ENCODE assay signal across 22 mouse cellular contexts in genomic region chr16:74809154-74809825, GRCm38 (mm10).
"Had no signal": no experiment of that assay in that cellular context is flagged by ENCODE, and none has a peak within 500 bp of the region (broad histone marks: within the 10 kb centered on the region; RNA-seq: fewer than 3 reads in every experiment).

No protein-coding gene starts in this region.

- H3K4me1 ChIP-seq: liver, embryonic 13.5 days; liver, embryonic 15.5 days; lung, embryonic 15.5 days; megakaryocyte, embryonic 14.5 days; neural tube, embryonic 13.5 days; neural tube, embryonic 15.5 days had no signal

- DNase-seq: liver, embryonic 13.5 days; liver, postnatal 0 days; lung, adult 2 months; lung, postnatal 14 days; lung, postnatal 36 days; retina, postnatal 1 day; right cerebral cortex, adult 18-20 months; right cerebral cortex, postnatal 25 days; right cerebral cortex, postnatal 4 days; spleen, adult 18-20 months; thymus, adult 18-20 months; thymus, postnatal 14 days; thymus, postnatal 36 days had no signal

- H3K4me3 ChIP-seq: liver, embryonic 13.5 days; liver, embryonic 15.5 days; lung, embryonic 15.5 days; megakaryocyte, embryonic 14.5 days; myocyte; neural tube, embryonic 13.5 days; neural tube, embryonic 15.5 days had no signal

- H3K9me3 ChIP-seq: liver, embryonic 13.5 days; liver, embryonic 15.5 days; lung, embryonic 15.5 days; megakaryocyte, embryonic 14.5 days; neural tube, embryonic 13.5 days; neural tube, embryonic 15.5 days had no signal

- H3K4me2 ChIP-seq: liver, embryonic 11.5 days; liver, embryonic 13.5 days; liver, embryonic 15.5 days; lung, embryonic 15.5 days; neural tube, embryonic 13.5 days; neural tube, embryonic 15.5 days had no signal

- H3K36me3 ChIP-seq: liver, embryonic 13.5 days; liver, embryonic 15.5 days; lung, embryonic 15.5 days; neural tube, embryonic 13.5 days; neural tube, embryonic 15.5 days had no signal

- H3K9ac ChIP-seq: liver, embryonic 13.5 days; liver, embryonic 15.5 days; liver, postnatal 0 days; lung, embryonic 15.5 days; neural tube, embryonic 13.5 days; neural tube, embryonic 15.5 days had no signal

- H3K27me3 ChIP-seq: liver, embryonic 13.5 days; liver, embryonic 15.5 days; lung, embryonic 15.5 days; megakaryocyte, embryonic 14.5 days; neural tube, embryonic 13.5 days; neural tube, embryonic 15.5 days had no signal

- ATAC-seq: liver, postnatal 0 days; lung, postnatal 0 days had no signal

- H3K27ac ChIP-seq: liver, embryonic 13.5 days; liver, embryonic 15.5 days; lung, embryonic 15.5 days; macrophage; neural tube, embryonic 13.5 days; neural tube, embryonic 15.5 days had no signal
